Mouse (Mus musculus) gastrocnemius, adult 8-10 months (tissue): ENCODE results near the gene Mipol1. TPM values are rescaled to one million over a fixed set of nuclear protein-coding genes. Genes with fewer than 3 reads are reported as not detected.

Experiments
- DNase-seq, 2 experiments: peaks; one replicate each; pipeline ENCODE4 v3.0.0; 2022; ENCODE audit warnings: low spot score in 2 of 2
- total RNA-seq, 4 experiments: library from RNA; stranded (reverse); gene quantifications; 2 replicates each; pipeline ENCODE4 v1.2.4; 2022

The Mipol1 gene
- total RNA-seq, 4 experiments from 2014 or later: 2.5 to 3.8 (median 3.1) TPM

GRCm38 (mm10) chr12:57545371-57546241 lies 315.4 kb downstream of the Mipol1 start:
- no peak for DNase-seq

Other genes with a start within 250 kb of the Mipol1 start
- under 1 TPM in 1 of 4 experiments, not detected in 3; 0.36 TPM for gene Slc25a21, start 33.0 kb upstream of the Mipol1 start, total RNA-seq
- gene Prps1l3, start within 50 bp of the Mipol1 start, total RNA-seq: 10 to 100 TPM; 28.3 to 32.6 (median 30.4) TPM